ENCODE assay signal across 17 mouse cellular contexts in the genomic region with DNA sequence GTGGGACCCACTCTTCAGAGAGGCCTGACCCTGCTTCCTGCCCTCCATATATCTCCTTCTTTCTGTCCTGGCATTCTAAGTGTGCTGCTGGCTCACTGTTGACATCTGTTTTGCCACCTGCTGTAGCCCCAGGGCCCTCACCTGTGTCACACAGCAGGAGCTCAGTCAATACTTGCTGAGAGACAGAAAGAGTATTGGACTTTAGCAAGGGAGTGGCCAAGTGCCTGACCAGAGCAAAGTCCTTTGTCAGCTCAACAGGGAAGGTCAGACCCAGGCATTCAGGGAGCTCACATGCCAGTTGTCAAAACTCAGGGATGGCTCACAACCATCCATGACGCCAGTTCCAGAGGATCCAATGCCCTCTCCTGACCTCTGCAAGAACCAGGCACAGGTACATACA. TPM values are rescaled to one million over a fixed set of nuclear protein-coding genes. Genes with fewer than 3 reads are reported as not detected.
DNase-seq lines count a peak whose midpoint lies in the region; ATAC-seq and TF ChIP-seq lines count a peak whose summit lies in the region.
"Had no signal": no experiment of that assay in that cellular context is flagged by ENCODE, and none has a peak within 500 bp of the region (broad histone marks: within the 10 kb centered on the region; RNA-seq: fewer than 3 reads in every experiment).

No protein-coding gene starts in this region.

- peak overlapping the region; percentile 47 for H3K27ac ChIP-seq in liver, embryonic 16.5 days (ENCODE audit: low read length)
- H3K27ac ChIP-seq in layer of hippocampus, adult 2 months, result no peak overlapping the region
- no peak overlapping the region for H3K27ac ChIP-seq in forebrain, embryonic 14.5 days (ENCODE audit: low read depth, low read length)
- H3K27ac ChIP-seq: hindbrain, postnatal 0 days; limb, embryonic 10.5 days; lung, embryonic 15.5 days; midbrain, embryonic 13.5 days; neural tube, embryonic 15.5 days had no signal

- TF ChIP-seq CTCF in layer of hippocampus, adult 2 months (conservative IDR thresholded peaks at IDR 0.05), result no peak

- H3K27me3 ChIP-seq in liver, embryonic 16.5 days (ENCODE audit: control insufficient read depth, insufficient read depth, low read depth, low read length), result no peaks in the 10 kb centered on the region
- H3K27me3 ChIP-seq in forebrain, embryonic 14.5 days (replicated peaks; ENCODE audit: control insufficient read depth, insufficient read depth, low read length), result no peaks in the 10 kb centered on the region
- H3K27me3 ChIP-seq: lung, embryonic 15.5 days; midbrain, embryonic 13.5 days; neural tube, embryonic 15.5 days had no signal

- WGBS in liver, embryonic 16.5 days (ENCODE audit: insufficient replicate concordance), result 89% methylated on average over 1 of the region's 1 CpGs
- 86% methylated on average over 1 of the region's 1 CpGs for WGBS in forebrain, embryonic 14.5 days

- no peak overlapping the region for H3K9ac ChIP-seq in liver, embryonic 16.5 days (ENCODE audit: low read depth, low read length)
- no peak overlapping the region for H3K9ac ChIP-seq in forebrain, embryonic 14.5 days (ENCODE audit: low read length)
- H3K9ac ChIP-seq: lung, embryonic 15.5 days; midbrain, embryonic 13.5 days; neural tube, embryonic 15.5 days had no signal

- no peaks in the 10 kb centered on the region; the same call in 1 of the 2 replicates for H3K9me3 ChIP-seq in liver, embryonic 16.5 days (replicated peaks; ENCODE audit: control insufficient read depth, low read length)
- no peaks in the 10 kb centered on the region for H3K9me3 ChIP-seq in forebrain, embryonic 14.5 days (replicated peaks; ENCODE audit: control insufficient read depth, low read length)
- H3K9me3 ChIP-seq: limb, embryonic 10.5 days; lung, embryonic 15.5 days; midbrain, embryonic 13.5 days; neural tube, embryonic 15.5 days had no signal

- peak; percentile 79 for DNase-seq in kidney, adult 9 months
- no peak for DNase-seq in kidney, postnatal 10 days
- DNase-seq in kidney, postnatal 25 days, result peak; percentile 39 to 63
- DNase-seq in layer of hippocampus, adult 2 months (ENCODE audit: low spot score in 2 of 2), result no peak
- DNase-seq in urinary bladder, adult 2 months (ENCODE audit: low spot score), result no peak
- no peak for DNase-seq in forebrain, embryonic 14.5 days (ENCODE audit: low spot score)
- DNase-seq: cerebellum, adult 9-11 months; gastrocnemius, postnatal 36 days; right cerebral cortex, postnatal 4 days; thymus, adult 18-20 months had no signal

- peaks cover 65% of the 10 kb centered on the region for H3K4me1 ChIP-seq in liver, embryonic 16.5 days (ENCODE audit: control insufficient read depth, low read depth, low read length)
- no peaks in the 10 kb centered on the region for H3K4me1 ChIP-seq in forebrain, embryonic 14.5 days (ENCODE audit: control insufficient read depth, insufficient read depth, low read length)
- H3K4me1 ChIP-seq: midbrain, embryonic 13.5 days; neural tube, embryonic 15.5 days had no signal

- peaks cover 90% of the 10 kb centered on the region for H3K36me3 ChIP-seq in liver, embryonic 16.5 days (ENCODE audit: control insufficient read depth, insufficient read depth)
- no peaks in the 10 kb centered on the region for H3K36me3 ChIP-seq in forebrain, embryonic 14.5 days (ENCODE audit: control insufficient read depth, insufficient read depth, low read length)
- H3K36me3 ChIP-seq: lung, embryonic 15.5 days had no signal

- ATAC-seq in liver, embryonic 16.5 days (ENCODE audit: low read depth), result peak; percentile 49
- no peak for ATAC-seq in forebrain, embryonic 14.5 days
- ATAC-seq: hindbrain, postnatal 0 days; midbrain, embryonic 13.5 days had no signal

- 0 out of 2 replicates have a peak overlapping the region, but pooled peaks have one; percentile 4 for H3K4me3 ChIP-seq in liver, embryonic 16.5 days (ENCODE audit: low read depth, low read length)
- no peak overlapping the region for H3K4me3 ChIP-seq in layer of hippocampus, adult 2 months
- H3K4me3 ChIP-seq in forebrain, embryonic 14.5 days (ENCODE audit: low read depth, low read length), result no peak overlapping the region
- H3K4me3 ChIP-seq: limb, embryonic 10.5 days; lung, embryonic 15.5 days; midbrain, embryonic 13.5 days; myocyte; neural tube, embryonic 15.5 days had no signal

- H3K4me2 ChIP-seq in liver, embryonic 16.5 days (ENCODE audit: low read depth, low read length), result peak overlapping the region; percentile 14; the same call in 1 of the 2 replicates
- no peak overlapping the region for H3K4me2 ChIP-seq in forebrain, embryonic 14.5 days (ENCODE audit: low read length)
- H3K4me2 ChIP-seq: lung, embryonic 15.5 days; midbrain, embryonic 13.5 days; neural tube, embryonic 15.5 days had no signal

RNA-seq across cellular contexts. Expression of a gene that starts 9.4 kb away (rescaled TPM):
- polyA plus RNA-seq in liver, embryonic 16.5 days (2015; fragmentation: Nextera tagmentation; extraction: Ambion mirVana), result 130 and 131 TPM in 2 replicates
- 10 to 100 TPM; 16.9 to 17.9 TPM for total RNA-seq in layer of hippocampus, adult 2 months (2021)
- 13.7 and 13.9 TPM in 2 replicates for polyA plus RNA-seq in urinary bladder, adult 2 months (2012; rRNA removed)
- 11.1 and 11.5 TPM in 2 replicates for polyA plus RNA-seq in forebrain, embryonic 14.5 days (2014; fragmentation: Nextera tagmentation; extraction: Ambion mirVana)

RNA-seq across cellular contexts. Expression of a gene that starts 24.4 kb away (rescaled TPM):
- 18.1 and 18.7 TPM in 2 replicates for polyA plus RNA-seq in liver, embryonic 16.5 days (2015; fragmentation: Nextera tagmentation; extraction: Ambion mirVana)
- 10 to 100 TPM; 21.0 to 25.7 TPM for total RNA-seq in layer of hippocampus, adult 2 months (2021)
- polyA plus RNA-seq in urinary bladder, adult 2 months (2012; rRNA removed), result 11.1 and 11.3 TPM in 2 replicates
- polyA plus RNA-seq in forebrain, embryonic 14.5 days (2014; fragmentation: Nextera tagmentation; extraction: Ambion mirVana), result 34.3 and 35.3 TPM in 2 replicates

RNA-seq across cellular contexts. Expression of a gene that starts 47.7 kb away (rescaled TPM):
- polyA plus RNA-seq in liver, embryonic 16.5 days (2015; fragmentation: Nextera tagmentation; extraction: Ambion mirVana), result 18.8 and 19.6 TPM in 2 replicates
- total RNA-seq in layer of hippocampus, adult 2 months (2021), result 10 to 100 TPM; 21.1 to 21.9 TPM
- 26.4 and 31.1 TPM in 2 replicates for polyA plus RNA-seq in urinary bladder, adult 2 months (2012; rRNA removed)
- 31.1 and 36.0 TPM in 2 replicates for polyA plus RNA-seq in forebrain, embryonic 14.5 days (2014; fragmentation: Nextera tagmentation; extraction: Ambion mirVana)

RNA-seq across cellular contexts. Expression of a gene that starts 47.8 kb away (rescaled TPM):
- 2.3 and 2.4 TPM in 2 replicates for polyA plus RNA-seq in liver, embryonic 16.5 days (2015; fragmentation: Nextera tagmentation; extraction: Ambion mirVana)
- total RNA-seq in layer of hippocampus, adult 2 months (2021), result 10 to 100 TPM; 11.2 to 12.3 TPM
- polyA plus RNA-seq in urinary bladder, adult 2 months (2012; rRNA removed), result 6.4 and 6.7 TPM in 2 replicates
- polyA plus RNA-seq in forebrain, embryonic 14.5 days (2014; fragmentation: Nextera tagmentation; extraction: Ambion mirVana), result 3.9 and 4.2 TPM in 2 replicates

Comparison
In these comparisons a context has a peak if more than half of its experiments do, and no peak if none do; other contexts are left out.
1. DNase-seq: peak in kidney, adult 9 months (single experiment) and kidney, postnatal 25 days (2 of 2); none in kidney, postnatal 10 days (single experiment), layer of hippocampus, adult 2 months (0 of 2), urinary bladder, adult 2 months (single experiment) and forebrain, embryonic 14.5 days (single experiment).